ENCODE assay signal across 15 mouse cellular contexts in genomic region chr10:23195337-23195736, GRCm38 (mm10).
DNase-seq lines count a peak whose midpoint lies in the region; ATAC-seq and TF ChIP-seq lines count a peak whose summit lies in the region.
"Had no signal": no experiment of that assay in that cellular context is flagged by ENCODE, and none has a peak within 500 bp of the region (broad histone marks: within the 10 kb centered on the region; RNA-seq: fewer than 3 reads in every experiment).

No protein-coding gene starts in this region.

- no peaks in the 10 kb centered on the region for H3K9me3 ChIP-seq in forebrain, embryonic 11.5 days (ENCODE audit: control insufficient read depth, low read length)
- no peaks in the 10 kb centered on the region for H3K9me3 ChIP-seq in forebrain, embryonic 14.5 days (replicated peaks; ENCODE audit: control insufficient read depth, low read length)
- H3K9me3 ChIP-seq in lung, embryonic 16.5 days (ENCODE audit: control insufficient read depth, low read length): no peaks in the 10 kb centered on the region
- no peaks in the 10 kb centered on the region for H3K9me3 ChIP-seq in limb, embryonic 14.5 days (ENCODE audit: control insufficient read depth, low read length)
- H3K9me3 ChIP-seq: neural tube, embryonic 13.5 days had no signal

- H3K9ac ChIP-seq in forebrain, embryonic 11.5 days (ENCODE audit: low read length): no peak overlapping the region
- no peak overlapping the region for H3K9ac ChIP-seq in forebrain, embryonic 14.5 days (ENCODE audit: low read length)
- H3K9ac ChIP-seq in lung, embryonic 16.5 days (ENCODE audit: low read length): no peak overlapping the region
- no peak overlapping the region for H3K9ac ChIP-seq in limb, embryonic 14.5 days (ENCODE audit: low read depth, low read length, severe bottlenecking)
- H3K9ac ChIP-seq: liver, postnatal 0 days; neural tube, embryonic 13.5 days had no signal

- H3K27ac ChIP-seq in forebrain, embryonic 11.5 days (ENCODE audit: low read depth, low read length): no peak overlapping the region
- H3K27ac ChIP-seq in forebrain, embryonic 14.5 days (ENCODE audit: low read depth, low read length): no peak overlapping the region
- H3K27ac ChIP-seq in lung, embryonic 16.5 days (ENCODE audit: low read length): no peak overlapping the region
- H3K27ac ChIP-seq in limb, embryonic 14.5 days (replicated peaks; ENCODE audit: low read depth, low read length): no peak overlapping the region
- H3K27ac ChIP-seq: neural tube, embryonic 13.5 days had no signal

- TF ChIP-seq POLR2A in limb, embryonic 14.5 days (IDR thresholded peaks at IDR 0.05; ENCODE audit: borderline replicate concordance, extremely low read depth, insufficient read depth, insufficient read length): no peak

- H3K4me2 ChIP-seq in forebrain, embryonic 11.5 days (ENCODE audit: low read depth, low read length, severe bottlenecking): no peak overlapping the region
- H3K4me2 ChIP-seq in forebrain, embryonic 14.5 days (ENCODE audit: low read length): no peak overlapping the region
- no peak overlapping the region for H3K4me2 ChIP-seq in lung, embryonic 16.5 days (ENCODE audit: low read depth, low read length)
- H3K4me2 ChIP-seq in limb, embryonic 14.5 days (replicated peaks; ENCODE audit: low read depth, low read length, severe bottlenecking): no peak overlapping the region
- H3K4me2 ChIP-seq: heart, embryonic 11.5 days; neural tube, embryonic 13.5 days had no signal

- DNase-seq in forebrain, embryonic 11.5 days (ENCODE audit: low spot score): no peak
- no peak for DNase-seq in forebrain, embryonic 14.5 days (ENCODE audit: low spot score)
- DNase-seq in lung, postnatal 10 days: no peak
- DNase-seq in embryo, embryonic 10.5 days (ENCODE audit: low spot score): peak; percentile 58
- peak; percentile 80 for DNase-seq in limb, embryonic 14.5 days (ENCODE audit: low spot score)
- no peak for DNase-seq in frontal cortex, postnatal 14 days (ENCODE audit: low spot score in 2 of 2)
- no peak for DNase-seq in MN1 (ENCODE audit: low spot score)
- DNase-seq: cerebellum, adult 9-10 months; liver, postnatal 0 days; right cerebral cortex, adult 18-20 months had no signal

- H3K4me1 ChIP-seq in forebrain, embryonic 11.5 days (replicated peaks; ENCODE audit: control insufficient read depth, insufficient read depth, low read length): no peaks in the 10 kb centered on the region
- no peaks in the 10 kb centered on the region for H3K4me1 ChIP-seq in forebrain, embryonic 14.5 days (ENCODE audit: control insufficient read depth, insufficient read depth, low read length)
- H3K4me1 ChIP-seq in lung, embryonic 16.5 days (replicated peaks; ENCODE audit: control insufficient read depth, insufficient read depth, low read length): no peaks in the 10 kb centered on the region
- H3K4me1 ChIP-seq in limb, embryonic 14.5 days (ENCODE audit: control insufficient read depth, insufficient read depth, low read length): peaks cover 6% of the 10 kb centered on the region; the same call in 1 of the 2 replicates

- H3K27me3 ChIP-seq in forebrain, embryonic 11.5 days (ENCODE audit: control insufficient read depth, insufficient read depth, low read length): no peaks in the 10 kb centered on the region
- no peaks in the 10 kb centered on the region for H3K27me3 ChIP-seq in forebrain, embryonic 14.5 days (replicated peaks; ENCODE audit: control insufficient read depth, insufficient read depth, low read length)
- no peaks in the 10 kb centered on the region for H3K27me3 ChIP-seq in lung, embryonic 16.5 days (ENCODE audit: control insufficient read depth, insufficient read depth, low read depth, low read length)
- no peaks in the 10 kb centered on the region for H3K27me3 ChIP-seq in limb, embryonic 14.5 days (ENCODE audit: control insufficient read depth, insufficient read depth, low read length)
- H3K27me3 ChIP-seq: neural tube, embryonic 13.5 days had no signal

- H3K4me3 ChIP-seq in forebrain, embryonic 11.5 days (ENCODE audit: low read depth, low read length): no peak overlapping the region
- H3K4me3 ChIP-seq in forebrain, embryonic 14.5 days (ENCODE audit: low read depth, low read length): no peak overlapping the region
- H3K4me3 ChIP-seq in lung, embryonic 16.5 days (ENCODE audit: low read length): no peak overlapping the region
- H3K4me3 ChIP-seq in limb, embryonic 14.5 days (replicated peaks; ENCODE audit: low read length): no peak overlapping the region
- H3K4me3 ChIP-seq: erythroblast, embryonic 14.5 days; neural tube, embryonic 13.5 days had no signal

- WGBS in forebrain, embryonic 11.5 days: 35% methylated on average over 2 of the region's 2 CpGs
- 31% methylated on average over 2 of the region's 2 CpGs for WGBS in forebrain, embryonic 14.5 days
- 49% methylated on average over 2 of the region's 2 CpGs for WGBS in lung, embryonic 16.5 days
- 44% methylated on average over 2 of the region's 2 CpGs for WGBS in limb, embryonic 14.5 days

- H3K36me3 ChIP-seq in forebrain, embryonic 11.5 days (ENCODE audit: control insufficient read depth, insufficient read depth, low read length): no peaks in the 10 kb centered on the region
- H3K36me3 ChIP-seq in forebrain, embryonic 14.5 days (ENCODE audit: control insufficient read depth, insufficient read depth, low read length): no peaks in the 10 kb centered on the region
- no peaks in the 10 kb centered on the region for H3K36me3 ChIP-seq in lung, embryonic 16.5 days (ENCODE audit: control insufficient read depth, insufficient read depth, low read length)
- no peaks in the 10 kb centered on the region for H3K36me3 ChIP-seq in limb, embryonic 14.5 days (ENCODE audit: control insufficient read depth, insufficient read depth, low read length)
- H3K36me3 ChIP-seq: neural tube, embryonic 13.5 days had no signal

- peak; percentile 44; the same call in 1 of the 2 replicates for ATAC-seq in forebrain, embryonic 11.5 days (replicated peaks; ENCODE audit: low FRiP score)
- no peak; the same call in 1 of the 2 replicates for ATAC-seq in forebrain, embryonic 14.5 days
- ATAC-seq in lung, embryonic 16.5 days (ENCODE audit: low read depth): peak; percentile 74
- peak; percentile 86 for ATAC-seq in limb, embryonic 14.5 days (ENCODE audit: low FRiP score, low read depth)
- ATAC-seq: intestine, postnatal 0 days; liver, postnatal 0 days had no signal

Comparison
In these comparisons a context has a peak if more than half of its experiments do, and no peak if none do; other contexts are left out.
1. DNase-seq: peak in embryo, embryonic 10.5 days (single experiment) and limb, embryonic 14.5 days (single experiment); none in forebrain, embryonic 11.5 days (single experiment), forebrain, embryonic 14.5 days (single experiment), lung, postnatal 10 days (single experiment), frontal cortex, postnatal 14 days (0 of 2) and MN1 (single experiment).